Comparison of ENCODE assay signal across 24 mouse cellular contexts in the genomic region with DNA sequence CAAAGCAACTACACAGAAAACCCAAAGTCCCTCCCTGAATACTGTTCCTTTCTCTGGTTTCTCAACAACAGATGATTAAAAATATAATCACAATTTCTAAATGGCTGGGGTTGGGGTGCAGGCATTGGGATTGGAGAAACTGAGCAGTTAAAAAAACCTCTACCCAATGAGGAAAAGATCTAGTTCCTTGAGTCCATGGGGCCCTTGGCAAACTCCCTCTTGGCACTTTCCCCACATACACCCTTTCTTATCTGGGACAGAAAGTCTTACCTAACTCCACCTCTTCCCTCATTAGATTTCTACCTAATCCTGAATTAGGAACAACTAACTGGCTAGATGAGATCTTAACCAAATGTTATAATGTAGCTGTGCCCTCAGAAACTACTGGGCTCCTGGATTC. TPM values are rescaled to one million over a fixed set of nuclear protein-coding genes. Genes with fewer than 3 reads are reported as not detected.
DNase-seq lines count a peak whose midpoint lies in the region; ATAC-seq and TF ChIP-seq lines count a peak whose summit lies in the region.
"Had no signal": no experiment of that assay in that cellular context is flagged by ENCODE, and none has a peak within 500 bp of the region (broad histone marks: within the 10 kb centered on the region; RNA-seq: fewer than 3 reads in every experiment).

No protein-coding gene starts in this region.

- no peak overlapping the region for H3K4me2 ChIP-seq in midbrain, embryonic 16.5 days (ENCODE audit: low read length)
- H3K4me2 ChIP-seq: embryonic facial prominence, embryonic 13.5 days; embryonic facial prominence, embryonic 15.5 days; forebrain, embryonic 12.5 days had no signal

- TF ChIP-seq POLR2A in MEL (IDR thresholded peaks at IDR 0.05; ENCODE audit: control insufficient read depth in 1 of 2, insufficient read depth in 1 of 2, low read depth in 1 of 2, low read length in 2 of 2, poor library complexity in 1 of 2): no peak

- H3K9me3 ChIP-seq in MEL (replicated peaks; ENCODE audit: insufficient read depth, low read length): no peaks in the 10 kb centered on the region
- H3K9me3 ChIP-seq in midbrain, embryonic 16.5 days (replicated peaks; ENCODE audit: control insufficient read depth, low read length, poor library complexity, severe bottlenecking): no peaks in the 10 kb centered on the region
- H3K9me3 ChIP-seq: embryonic facial prominence, embryonic 13.5 days; embryonic facial prominence, embryonic 15.5 days; forebrain, embryonic 10.5 days; forebrain, embryonic 12.5 days had no signal

- H3K79me2 ChIP-seq in MEL (ENCODE audit: control insufficient read depth, insufficient read depth, low read length, poor library complexity): no peaks in the 10 kb centered on the region

- ATAC-seq in midbrain, embryonic 16.5 days: no peak
- ATAC-seq: activated CD4-positive, CD25-positive, alpha-beta regulatory T cell, adult 4 months; forebrain, embryonic 14.5 days; forebrain, embryonic 16.5 days; Patski had no signal

- H3K27me3 ChIP-seq in MEL (ENCODE audit: control insufficient read depth in 1 of 2, insufficient read depth in 2 of 2, low read length in 2 of 2): no peaks in the 10 kb centered on the region
- no peaks in the 10 kb centered on the region for H3K27me3 ChIP-seq in midbrain, embryonic 16.5 days (ENCODE audit: control insufficient read depth, insufficient read depth, low read depth, low read length)
- H3K27me3 ChIP-seq: embryonic facial prominence, embryonic 13.5 days; embryonic facial prominence, embryonic 15.5 days; forebrain, embryonic 12.5 days; Patski had no signal

- no peak overlapping the region for H3K9ac ChIP-seq in MEL (ENCODE audit: control insufficient read depth, low read depth, low read length, poor library complexity, severe bottlenecking)
- H3K9ac ChIP-seq in midbrain, embryonic 16.5 days (ENCODE audit: low read depth, low read length): no peak overlapping the region
- H3K9ac ChIP-seq: embryonic facial prominence, embryonic 13.5 days; embryonic facial prominence, embryonic 15.5 days; forebrain, embryonic 12.5 days had no signal

- no peak for TF ChIP-seq RAD21 in MEL (IDR thresholded peaks at IDR 0.05; ENCODE audit: low read depth, low read length)

- TF ChIP-seq EP300 in MEL (IDR thresholded peaks at IDR 0.05; ENCODE audit: low read depth in 1 of 2, low read length in 2 of 2): no peak

- DNase-seq in heart, adult 11 months: peak; percentile 75
- no peak for DNase-seq in heart, postnatal 36 days
- DNase-seq in MEL (ENCODE audit: low read depth, low spot score) (peak; percentile 53), adipocyte (ENCODE audit: low spot score) (peak; percentile 28)
- no peak for DNase-seq in natural killer cell, adult 2 months (ENCODE audit: low spot score in 2 of 2)
- DNase-seq: adrenal gland, adult 2 months; adrenal gland, postnatal 14 days; cerebellum, adult 11 months; cerebellum, adult 18-20 months; cerebellum, adult 8-10 months; cerebellum, adult 9-11 months; cerebellum, postnatal 14 days; cerebellum, postnatal 36 days; embryo, embryonic 11 days had no signal

- no peak for TF ChIP-seq CTCF in MEL (IDR thresholded peaks at IDR 0.05 in 2 of 3, conservative IDR thresholded peaks at IDR 0.05 in 1 of 3; ENCODE audit: control insufficient read depth in 1 of 3, insufficient read depth in 1 of 3, low read depth in 2 of 3, low read length in 3 of 3, poor library complexity in 1 of 3, severe bottlenecking in 1 of 3)

- no peak overlapping the region for H3K4me3 ChIP-seq in MEL (ENCODE audit: control insufficient read depth in 1 of 2, insufficient read depth in 1 of 2, low read depth in 2 of 2, low read length in 2 of 2)
- no peak overlapping the region for H3K4me3 ChIP-seq in midbrain, embryonic 16.5 days (ENCODE audit: low read depth, low read length)
- H3K4me3 ChIP-seq: embryonic facial prominence, embryonic 13.5 days; embryonic facial prominence, embryonic 15.5 days; erythroblast, embryonic 14.5 days; forebrain, embryonic 10.5 days; forebrain, embryonic 12.5 days had no signal

- intact Hi-C loops in heart, postnatal 36 days (cut with DNase I): no loop called here

- H3K27ac ChIP-seq in MEL (ENCODE audit: control insufficient read depth, low read depth, low read length): no peak overlapping the region
- no peak overlapping the region for H3K27ac ChIP-seq in midbrain, embryonic 16.5 days (ENCODE audit: low read length)
- H3K27ac ChIP-seq: embryonic facial prominence, embryonic 13.5 days; embryonic facial prominence, embryonic 15.5 days; forebrain, embryonic 10.5 days; forebrain, embryonic 12.5 days had no signal

- peaks cover 7 to 12% of the 10 kb centered on the region in 2 experiments for H3K4me1 ChIP-seq in MEL (ENCODE audit: control insufficient read depth in 1 of 2, insufficient read depth in 2 of 2, low read length in 2 of 2)
- peaks cover under 1% of the 10 kb centered on the region; the same call in 1 of the 2 replicates for H3K4me1 ChIP-seq in midbrain, embryonic 16.5 days (ENCODE audit: control insufficient read depth, insufficient read depth, low read length)
- H3K4me1 ChIP-seq: embryonic facial prominence, embryonic 13.5 days; embryonic facial prominence, embryonic 15.5 days; forebrain, embryonic 12.5 days had no signal

- peaks cover 3 to 16% of the 10 kb centered on the region in 2 experiments for H3K36me3 ChIP-seq in MEL (ENCODE audit: control insufficient read depth in 1 of 2, insufficient read depth in 2 of 2, low read length in 2 of 2)
- H3K36me3 ChIP-seq in midbrain, embryonic 16.5 days (ENCODE audit: control insufficient read depth, insufficient read depth, low read length): no peaks in the 10 kb centered on the region; the same call in 1 of the 2 replicates

TF ChIP-seq in MEL, 35 proteins besides CTCF, POLR2A, EP300 and RAD21:
- no peak for TF ChIP-seq CHD1 (IDR thresholded peaks at IDR 0.05; ENCODE audit: low read depth, low read length)
- no peak for TF ChIP-seq MAX (IDR thresholded peaks at IDR 0.05; ENCODE audit: low read length)
- TF ChIP-seq SMC3 (IDR thresholded peaks at IDR 0.05; ENCODE audit: low read depth, low read length): no peak
- no peak for TF ChIP-seq ETS1 (IDR thresholded peaks at IDR 0.05; ENCODE audit: low read depth, low read length)
- TF ChIP-seq GATA1 (IDR thresholded peaks at IDR 0.05; ENCODE audit: low read depth, low read length): 0 out of 2 replicates have a peak, but pooled peaks have one; percentile 23
- TF ChIP-seq BHLHE40 (IDR thresholded peaks at IDR 0.05; ENCODE audit: borderline replicate concordance, low read depth, low read length): no peak
- 0 out of 2 replicates have a peak, but pooled peaks have one; percentile 8 for TF ChIP-seq RCOR1 (IDR thresholded peaks at IDR 0.05; ENCODE audit: low read depth, low read length)
- TF ChIP-seq MAZ (IDR thresholded peaks at IDR 0.05; ENCODE audit: low read depth, low read length): no peak
- no peak for TF ChIP-seq CHD2 (IDR thresholded peaks at IDR 0.05; ENCODE audit: low read length)
- TF ChIP-seq USF2 (IDR thresholded peaks at IDR 0.05; ENCODE audit: borderline replicate concordance in 1 of 2, insufficient read depth in 1 of 2, low read depth in 1 of 2, low read length in 2 of 2): no peak
- TF ChIP-seq MAFK (IDR thresholded peaks at IDR 0.05; ENCODE audit: borderline replicate concordance, low read depth, low read length): no peak
- TF ChIP-seq E2F4 (IDR thresholded peaks at IDR 0.05; ENCODE audit: borderline replicate concordance, low read depth, low read length): no peak
- no peak for TF ChIP-seq ZKSCAN1 (IDR thresholded peaks at IDR 0.05; ENCODE audit: low read depth, low read length)
- TF ChIP-seq KAT2A (conservative IDR thresholded peaks at IDR 0.05; ENCODE audit: low read depth, low read length): no peak
- TF ChIP-seq TCF12 (IDR thresholded peaks at IDR 0.05; ENCODE audit: low read depth, low read length): 0 out of 2 replicates have a peak, but pooled peaks have one; percentile 12
- 0 out of 2 replicates have a peak, but pooled peaks have one; percentile 38 for TF ChIP-seq POLR2AphosphoS2 (IDR thresholded peaks at IDR 0.05; ENCODE audit: low read length)
- TF ChIP-seq MYC (IDR thresholded peaks at IDR 0.05; ENCODE audit: low read depth, low read length): no peak
- TF ChIP-seq POLR2AphosphoS5 (IDR thresholded peaks at IDR 0.05; ENCODE audit: borderline replicate concordance, low read depth, low read length): no peak
- TF ChIP-seq SIN3A (IDR thresholded peaks at IDR 0.05; ENCODE audit: low read length): no peak
- TF ChIP-seq TBP (IDR thresholded peaks at IDR 0.05; ENCODE audit: low read depth, low read length): no peak
TF ChIP-seq in MEL: peak in this region for 4.

RNA-seq across cellular contexts. Expression of gene Lyrm1, which starts 40.6 kb away (rescaled TPM):
- 1 to 10 TPM; 7.9 to 9.0 TPM for total RNA-seq in heart, postnatal 36 days (2021)
- 2.1 and 4.0 TPM in 2 replicates for total RNA-seq in MEL (2012; rRNA removed)
- polyA plus RNA-seq in MEL (2012; ENCODE audit: insufficient read depth in 1 of 2, insufficient read length in 2 of 2, low read depth in 1 of 2, low replicate concordance in 2 of 2, missing spikeins in 1 of 2): 1 to 10 TPM in 1 of 2 experiments, not detected in 1; 4.4 TPM
- 22.3 and 23.8 TPM in 2 replicates for polyA plus RNA-seq in midbrain, embryonic 16.5 days (2015; fragmentation: Nextera tagmentation; extraction: Ambion mirVana)

RNA-seq across cellular contexts. Expression of gene Dcun1d3, which starts 41.1 kb away (rescaled TPM):
- 10 to 100 TPM in 1 of 2 experiments, 1 to 10 TPM in 1; 9.2 to 14.5 TPM for total RNA-seq in heart, postnatal 36 days (2021)
- 2.5 and 3.3 TPM in 2 replicates for total RNA-seq in MEL (2012; rRNA removed)
- polyA plus RNA-seq in MEL (2012; ENCODE audit: insufficient read depth in 1 of 2, insufficient read length in 2 of 2, low read depth in 1 of 2, low replicate concordance in 2 of 2, missing spikeins in 1 of 2): 1 to 10 TPM in 1 of 2 experiments, not detected in 1; 5.6 TPM
- polyA plus RNA-seq in midbrain, embryonic 16.5 days (2015; fragmentation: Nextera tagmentation; extraction: Ambion mirVana): 19.1 and 19.8 TPM in 2 replicates

Comparison
In these comparisons a context has a peak if more than half of its experiments do, and no peak if none do; other contexts are left out.
1. DNase-seq: peak in heart, adult 11 months (single experiment), MEL (single experiment) and adipocyte (single experiment); none in heart, postnatal 36 days (0 of 2) and natural killer cell, adult 2 months (0 of 2).